Mouse (Mus musculus) myocyte (in vitro differentiated cells): Measurements from ENCODE around the gene Cxcr5. TPM values are rescaled to one million over a fixed set of nuclear protein-coding genes. Genes with fewer than 3 reads are reported as not detected.

Experiments used
- H3K27me3 ChIP-seq: one replicate; pipeline ENCODE4 v1.6.1; 2011; ENCODE audit not compliant: control insufficient read depth, insufficient read depth, insufficient read length
- H3K36me3 ChIP-seq: one replicate; pipeline ENCODE4 v1.6.1; 2011; ENCODE audit not compliant: control insufficient read depth, insufficient read depth
- H3K4me2 ChIP-seq: one replicate; pipeline ENCODE4 v1.6.1; 2011; ENCODE audit warnings: low read depth, control low read depth
- H3K4me3 ChIP-seq: one replicate; pipeline ENCODE4 v1.5.1; 2011; ENCODE audit warnings: mild to moderate bottlenecking, control low read depth, moderate library complexity
- H3K79me2 ChIP-seq: one replicate; pipeline ENCODE4 v1.6.1; 2011; ENCODE audit not compliant: control insufficient read depth, insufficient read depth
- H3ac ChIP-seq: one replicate; pipeline ENCODE4 v1.6.1; 2011; ENCODE audit not compliant: control insufficient read depth, insufficient read length
- CEBPB ChIP-seq: IDR thresholded peaks from 2 replicates; pipeline ENCODE4 v1.6.1; 2011; ENCODE audit warnings: mild to moderate bottlenecking, moderate library complexity; ENCODE audit not compliant: poor library complexity, insufficient read depth, severe bottlenecking
- E2F4 ChIP-seq: IDR thresholded peaks from one replicate; pipeline ENCODE4 v1.6.1; 2011; ENCODE audit warnings: mild to moderate bottlenecking, control low read depth, moderate library complexity; ENCODE audit not compliant: insufficient read depth
- MAX ChIP-seq: IDR thresholded peaks from one replicate; pipeline ENCODE4 v1.6.1; 2011; ENCODE audit warnings: low read depth, mild to moderate bottlenecking, control low read depth
- MYOD1 ChIP-seq, 3 experiments: IDR thresholded peaks; one replicate each; pipeline ENCODE4 v1.6.1; 2011; ENCODE audit warnings: control low read depth in 2 of 3, low read depth in 2 of 3, mild to moderate bottlenecking in 2 of 3, moderate library complexity in 1 of 3; ENCODE audit not compliant: insufficient read length in 2 of 3, control insufficient read depth in 1 of 3
- MYOG ChIP-seq, 3 experiments: IDR thresholded peaks; one replicate each; pipeline ENCODE4 v1.6.1; 2011; ENCODE audit warnings: control low read depth in 2 of 3, low read depth in 2 of 3, mild to moderate bottlenecking in 2 of 3; ENCODE audit not compliant: insufficient read length in 2 of 3, control insufficient read depth in 1 of 3, insufficient read depth in 1 of 3
- POLR2A ChIP-seq: IDR thresholded peaks from one replicate; pipeline ENCODE4 v1.6.1; 2011; ENCODE audit warnings: low read depth, mild to moderate bottlenecking, control low read depth, moderate library complexity; ENCODE audit not compliant: insufficient read length
- POLR2AphosphoS2 ChIP-seq: IDR thresholded peaks from one replicate; pipeline ENCODE4 v1.6.1; 2011; ENCODE audit warnings: low read depth, control low read depth; ENCODE audit not compliant: insufficient read length
- REST ChIP-seq: IDR thresholded peaks from one replicate; pipeline ENCODE4 v1.6.1; 2011; ENCODE audit warnings: mild to moderate bottlenecking, control low read depth, moderate library complexity; ENCODE audit not compliant: insufficient read depth, insufficient read length
- SRF ChIP-seq: IDR thresholded peaks from one replicate; pipeline ENCODE4 v1.6.1; 2011; ENCODE audit warnings: low read depth; ENCODE audit not compliant: control insufficient read depth, insufficient read length
- TCF12 ChIP-seq: IDR thresholded peaks from one replicate; pipeline ENCODE4 v1.6.1; 2011; ENCODE audit warnings: mild to moderate bottlenecking, control low read depth; ENCODE audit not compliant: poor library complexity, insufficient read depth, severe bottlenecking
- TCF3 ChIP-seq: IDR thresholded peaks from one replicate; pipeline ENCODE4 v1.6.1; 2011; ENCODE audit warnings: low read depth, control low read depth; ENCODE audit not compliant: insufficient read length
- USF1 ChIP-seq: IDR thresholded peaks from one replicate; pipeline ENCODE4 v1.6.1; 2011; ENCODE audit warnings: low read depth, mild to moderate bottlenecking, control low read depth, moderate library complexity
- polyA plus RNA-seq: library from polyadenylated mRNA; unstranded; fragments of >200 nt; fragmentation: generic; extraction: Trizol; gene quantifications from one replicate; pipeline ENCODE4 v1.2.1, GENCODE M21; 2012; ENCODE audit warnings: missing spikeins

Cxcr5 gene
- polyA plus RNA-seq, 1 experiment: 0.01 TPM

- Histone ChIP-seq H3ac (no peak overlapping the region), H3K79me2 (no peaks in the 10 kb centered on the region), H3K36me3 (no peaks in the 10 kb centered on the region), H3K4me2 (no peak overlapping the region), H3K27me3 (peaks cover 32% of the 10 kb centered on the region), H3K4me3 (no peak overlapping the region)
- TF ChIP-seq POLR2AphosphoS2: no peak
- no peak for TF ChIP-seq MYOG (IDR thresholded peaks at IDR 0.05; ENCODE audit: control insufficient read depth in 1 of 3, insufficient read depth in 1 of 3, insufficient read length in 2 of 3, low read depth in 2 of 3)
- TF ChIP-seq E2F4: no peak
- no peak for TF ChIP-seq SRF
- no peak for TF ChIP-seq POLR2A
- TF ChIP-seq REST: no peak
- no peak for TF ChIP-seq USF1
- no peak for TF ChIP-seq CEBPB
- TF ChIP-seq TCF3: no peak
- no peak for TF ChIP-seq MYOD1 (IDR thresholded peaks at IDR 0.05; ENCODE audit: control insufficient read depth in 1 of 3, insufficient read length in 2 of 3, low read depth in 2 of 3)
- no peak for TF ChIP-seq TCF12
These were observed 88.5 kb downstream of the Cxcr5 start for GRCm38 (mm10) chr9:44473184-44473583.

- peaks cover 54% of the 10 kb centered on the region for H3K27me3 ChIP-seq
- H3K4me2 ChIP-seq: no peak overlapping the region
- H3K79me2 ChIP-seq: no peaks in the 10 kb centered on the region
- no peak overlapping the region for H3ac ChIP-seq
- no peaks in the 10 kb centered on the region for H3K36me3 ChIP-seq
- TF ChIP-seq USF1 (no peak), CEBPB (no peak), MYOG (IDR thresholded peaks at IDR 0.05; ENCODE audit: control insufficient read depth in 1 of 3, insufficient read depth in 1 of 3, insufficient read length in 2 of 3, low read depth in 2 of 3) (no peak), MYOD1 (IDR thresholded peaks at IDR 0.05; ENCODE audit: control insufficient read depth in 1 of 3, insufficient read length in 2 of 3, low read depth in 2 of 3) (no peak), POLR2AphosphoS2 (no peak), POLR2A (no peak), TCF12 (no peak), TCF3 (no peak), E2F4 (no peak), SRF (no peak), REST (no peak), MAX (no peak)
- no peak overlapping the region for H3K4me3 ChIP-seq
These were observed 92.9 kb downstream of the Cxcr5 start for GRCm38 (mm10) chr9:44468800-44469199.

GRCm38 (mm10) chr9:44468224-44468623 is 93.5 kb downstream of the Cxcr5 start:
- Histone ChIP-seq H3K27me3 (peaks cover 59% of the 10 kb centered on the region), H3K4me3 (no peak overlapping the region), H3K79me2 (no peaks in the 10 kb centered on the region), H3K36me3 (no peaks in the 10 kb centered on the region), H3ac (no peak overlapping the region), H3K4me2 (no peak overlapping the region)
- TF ChIP-seq SRF (no peak), TCF12 (no peak), TCF3 (no peak), POLR2A (no peak), MYOG (IDR thresholded peaks at IDR 0.05; ENCODE audit: control insufficient read depth in 1 of 3, insufficient read depth in 1 of 3, insufficient read length in 2 of 3, low read depth in 2 of 3) (no peak), CEBPB (no peak), MAX (no peak), POLR2AphosphoS2 (no peak), REST (no peak)

- peaks cover 53% of the 10 kb centered on the region for H3K27me3 ChIP-seq
These were observed 99.7 kb downstream of the Cxcr5 start for GRCm38 (mm10) chr9:44461950-44462349.

More at GRCm38 (mm10) chr9:44461950-44462349, 99.7 kb downstream of the Cxcr5 start:
- H3K4me3 ChIP-seq: no peak overlapping the region
- TF ChIP-seq MYOD1 (IDR thresholded peaks at IDR 0.05; ENCODE audit: control insufficient read depth in 1 of 3, insufficient read length in 2 of 3, low read depth in 2 of 3): no peak
- no peak for TF ChIP-seq E2F4
- TF ChIP-seq USF1: peak; percentile 26
- no peak for TF ChIP-seq MAX
- H3K36me3 ChIP-seq: no peaks in the 10 kb centered on the region
- no peak overlapping the region for H3K4me2 ChIP-seq
- no peaks in the 10 kb centered on the region for H3K79me2 ChIP-seq
- H3ac ChIP-seq: no peak overlapping the region

Other genes starting within 250 kb of the Cxcr5 start
- 18.1 TPM for gene C2cd2l, start 241.6 kb downstream of the Cxcr5 start, polyA plus RNA-seq
- 26.3 TPM for gene Dpagt1, start 235.9 kb downstream of the Cxcr5 start, polyA plus RNA-seq
- 123 TPM for gene H2afx, start 227.2 kb downstream of the Cxcr5 start, polyA plus RNA-seq
- gene Hmbs, start 217.6 kb downstream of the Cxcr5 start, polyA plus RNA-seq: 31.5 TPM
- gene Vps11, start 200.2 kb downstream of the Cxcr5 start, polyA plus RNA-seq: 26.4 TPM
- 45.9 TPM for gene Hyou1, start 182.4 kb downstream of the Cxcr5 start, polyA plus RNA-seq
- gene Slc37a4, start 165.0 kb downstream of the Cxcr5 start, polyA plus RNA-seq: 20.8 TPM
- 1,955 TPM for gene Rps25, start 154.7 kb downstream of the Cxcr5 start, polyA plus RNA-seq
- gene Trappc4, start 154.3 kb downstream of the Cxcr5 start, polyA plus RNA-seq: 119 TPM
- gene Ccdc84, start 143.3 kb downstream of the Cxcr5 start, polyA plus RNA-seq: 15.6 TPM
- not detected for gene Foxr1, start 120.7 kb downstream of the Cxcr5 start, polyA plus RNA-seq
- not detected for gene Upk2, start 106.9 kb downstream of the Cxcr5 start, polyA plus RNA-seq
- gene Bcl9l, start 79.1 kb downstream of the Cxcr5 start, polyA plus RNA-seq: 35.4 TPM
- 25.8 TPM for gene Ddx6, start 43.0 kb upstream of the Cxcr5 start, polyA plus RNA-seq
- gene Treh, start 111.4 kb upstream of the Cxcr5 start, polyA plus RNA-seq: 0.02 TPM
- 62.2 TPM for gene Phldb1, start 173.3 kb upstream of the Cxcr5 start, polyA plus RNA-seq
- 40.6 TPM for gene Arcn1, start 206.0 kb upstream of the Cxcr5 start, polyA plus RNA-seq
- 74.9 TPM for gene Ift46, start 206.0 kb upstream of the Cxcr5 start, polyA plus RNA-seq
- gene Tmem25, start 237.4 kb upstream of the Cxcr5 start, polyA plus RNA-seq: 1.2 TPM
- 0.12 TPM for gene Ttc36, start 241.2 kb upstream of the Cxcr5 start, polyA plus RNA-seq